Mouse (Mus musculus) MEL (cell line): ENCODE results near the gene Gm10521. TPM values are rescaled to one million over a fixed set of nuclear protein-coding genes. Genes with fewer than 3 reads are reported as not detected.

Experiments used
- DNase-seq: peaks from one replicate; pipeline ENCODE4 v3.0.0; 2011; ENCODE audit warnings: low read depth, low spot score
- H3K27ac ChIP-seq: 2 replicates; pipeline ENCODE4 v1.5.1; 2012; ENCODE audit warnings: low read depth, mild to moderate bottlenecking, control low read depth, low read length, moderate library complexity; ENCODE audit not compliant: control insufficient read depth
- H3K27me3 ChIP-seq, 2 experiments: fragments of 150-350 bp in 1 of 2; sonication (generic) in 1 of 2; 2 replicates each; pipeline ENCODE4 v1.6.1; 2012; ENCODE audit warnings: low read length in 2 of 2, mild to moderate bottlenecking in 2 of 2, improper control_type of control experiment in 1 of 2, moderate library complexity in 1 of 2; ENCODE audit not compliant: insufficient read depth in 2 of 2, control insufficient read depth in 1 of 2
- H3K36me3 ChIP-seq, 2 experiments: 2 replicates each; pipeline ENCODE4 v1.6.1; 2012 to 2014; ENCODE audit warnings: low read length in 2 of 2, improper control_type of control experiment in 1 of 2, inconsistent platforms in 1 of 2, mild to moderate bottlenecking in 1 of 2; ENCODE audit not compliant: insufficient read depth in 2 of 2, control insufficient read depth in 1 of 2
- H3K4me1 ChIP-seq, 2 experiments: fragments of 150-350 bp in 1 of 2; sonication (generic) in 1 of 2; 2 replicates each; pipeline ENCODE4 v1.6.1; 2012; ENCODE audit warnings: low read length in 2 of 2, improper control_type of control experiment in 1 of 2, mild to moderate bottlenecking in 1 of 2; ENCODE audit not compliant: insufficient read depth in 2 of 2, control insufficient read depth in 1 of 2
- H3K4me3 ChIP-seq, 2 experiments: fragments of 150-350 bp in 1 of 2; sonication (generic) in 1 of 2; 2 replicates each; pipeline ENCODE4 v1.5.1; 2012; ENCODE audit warnings: low read depth in 2 of 2, low read length in 2 of 2, mild to moderate bottlenecking in 2 of 2, moderate library complexity in 2 of 2, control low read depth in 1 of 2, improper control_type of control experiment in 1 of 2; ENCODE audit not compliant: control insufficient read depth in 1 of 2, insufficient read depth in 1 of 2
- H3K79me2 ChIP-seq: 2 replicates; pipeline ENCODE4 v1.6.1; 2012; ENCODE audit warnings: mild to moderate bottlenecking, low read length, moderate library complexity; ENCODE audit not compliant: control insufficient read depth, poor library complexity, insufficient read depth
- H3K9ac ChIP-seq: 2 replicates; pipeline ENCODE4 v1.6.1; 2012; ENCODE audit warnings: low read depth, mild to moderate bottlenecking, control low read depth, low read length, moderate library complexity; ENCODE audit not compliant: control insufficient read depth, poor library complexity, severe bottlenecking
- H3K9me3 ChIP-seq: fragments of 150-350 bp; sonication (generic); replicated peaks from 2 replicates; pipeline ENCODE4 v1.6.1; 2012; ENCODE audit warnings: mild to moderate bottlenecking, low read length, improper control_type of control experiment, moderate library complexity; ENCODE audit not compliant: insufficient read depth
- BHLHE40 ChIP-seq: IDR thresholded peaks from 2 replicates; pipeline ENCODE4 v1.6.1; 2012; ENCODE audit warnings: low read depth, mild to moderate bottlenecking, inconsistent platforms, low read length, improper control_type of control experiment, borderline replicate concordance
- EP300 ChIP-seq, 2 experiments: IDR thresholded peaks; 2 replicates each; pipeline ENCODE4 v1.6.1; 2011; ENCODE audit warnings: improper control_type of control experiment in 2 of 2, low read length in 2 of 2, low read depth in 1 of 2, mild to moderate bottlenecking in 1 of 2
- GABPA ChIP-seq: IDR thresholded peaks from 2 replicates; pipeline ENCODE4 v1.6.1; 2012; ENCODE audit warnings: low read depth, mild to moderate bottlenecking, inconsistent platforms, low read length, improper control_type of control experiment, moderate library complexity
- MYC ChIP-seq: IDR thresholded peaks from 2 replicates; pipeline ENCODE4 v1.6.1; 2011; ENCODE audit warnings: low read depth, mild to moderate bottlenecking, low read length, improper control_type of control experiment, moderate library complexity
- RAD21 ChIP-seq: IDR thresholded peaks from 2 replicates; pipeline ENCODE4 v1.6.1; 2011; ENCODE audit warnings: mild to moderate bottlenecking, low read depth, low read length, improper control_type of control experiment
- SIN3A ChIP-seq: IDR thresholded peaks from 2 replicates; pipeline ENCODE4 v1.6.1; 2012; ENCODE audit warnings: low read length, improper control_type of control experiment, inconsistent platforms
- ZC3H11A ChIP-seq: IDR thresholded peaks from 2 replicates; pipeline ENCODE4 v1.6.1; 2012; ENCODE audit warnings: low read depth, mild to moderate bottlenecking, inconsistent platforms, low read length, improper control_type of control experiment
- ZKSCAN1 ChIP-seq: IDR thresholded peaks from 2 replicates; pipeline ENCODE4 v1.6.1; 2012; ENCODE audit warnings: low read depth, mild to moderate bottlenecking, inconsistent platforms, low read length, improper control_type of control experiment, moderate library complexity
- ZMIZ1 ChIP-seq: IDR thresholded peaks from 2 replicates; pipeline ENCODE4 v1.6.1; 2012; ENCODE audit warnings: low read depth, mild to moderate bottlenecking, inconsistent platforms, low read length, improper control_type of control experiment, moderate library complexity
- polyA plus RNA-seq, 2 experiments: library from polyadenylated mRNA; stranded (reverse) in 1 of 2; unstranded in 1 of 2; fragments of >175 nt in 1 of 2; fragments of >200 nt in 1 of 2; gene quantifications; 2 replicates each; pipeline versions ENCODE4 v1.2.1 to v1.2.4; 2012; ENCODE audit warnings: low replicate concordance in 2 of 2, low read depth in 1 of 2; ENCODE audit not compliant: insufficient read length in 2 of 2, insufficient read depth in 1 of 2, missing spikeins in 1 of 2
- total RNA-seq: library from RNA; depleted of rRNA; stranded (reverse); fragments of 300-350 nt; gene quantifications from 2 replicates; pipeline ENCODE4 v1.2.3, GENCODE M21; 2012

Gm10521 gene
- total and polyA plus RNA-seq, 3 experiments: 0.04 to 0.39 TPM; not detected in 1

- Histone ChIP-seq H3K27me3 (no peaks in the 10 kb centered on the region; a peak in 1 of 4 replicates), H3K79me2 (no peaks in the 10 kb centered on the region), H3K9ac (no peak overlapping the region), H3K4me3 (no peak overlapping the region), H3K4me1 (peaks cover 4 to 14% of the 10 kb centered on the region in 2 experiments; a peak in 3 of 4 replicates), H3K36me3 (peaks cover 0 to 8% of the 10 kb centered on the region in 2 experiments; a peak in 2 of 4 replicates), H3K27ac (no peak overlapping the region), H3K9me3 (no peaks in the 10 kb centered on the region)
- no peak for DNase-seq
- no peak for TF ChIP-seq EP300 (IDR thresholded peaks at IDR 0.05; ENCODE audit: low read depth in 1 of 2, low read length in 2 of 2)
- no peak for TF ChIP-seq ZMIZ1
- TF ChIP-seq SIN3A: no peak
- no peak for TF ChIP-seq RAD21
- TF ChIP-seq BHLHE40: no peak
- TF ChIP-seq MYC: no peak
- TF ChIP-seq ZKSCAN1: no peak
These were observed 20.4 kb downstream of the Gm10521 start for GRCm38 (mm10) chr1:171915638-171916458.

GRCm38 (mm10) chr1:171917305-171918039 lies 22.0 kb downstream of the Gm10521 start, which contains the start of gene Slamf6:
Slamf6 (plus strand) TSS chr1:171917515.
- Histone ChIP-seq H3K27ac (peak within 1 kb of the TSS; percentile 11; the same call in 1 of the 2 replicates), H3K27me3 (no peaks in the 10 kb centered on the region), H3K36me3 (peaks cover 0 to 18% of the 10 kb centered on the region in 2 experiments; a peak in 2 of 4 replicates)
- DNase-seq: peak; percentile 68
- peak in 1 of 2 experiments; percentile 10; a peak in 1 of 4 replicates for TF ChIP-seq EP300 (IDR thresholded peaks at IDR 0.05; ENCODE audit: low read depth in 1 of 2, low read length in 2 of 2)
- TF ChIP-seq GABPA: no peak
- TF ChIP-seq, all 39 proteins: peak for 1
- H3K79me2 ChIP-seq: no peaks in the 10 kb centered on the region
- H3K9me3 ChIP-seq: no peaks in the 10 kb centered on the region
- peak within 1 kb of the TSS; percentile 32 to 34 for H3K4me3 ChIP-seq
- peaks cover 13 to 20% of the 10 kb centered on the region in 2 experiments for H3K4me1 ChIP-seq
- peak within 1 kb of the TSS; percentile 21 for H3K9ac ChIP-seq

- Histone ChIP-seq H3K4me1 (peaks cover 13 to 20% of the 10 kb centered on the region in 2 experiments), H3K9ac (peak overlapping the region; percentile 21), H3K9me3 (no peaks in the 10 kb centered on the region), H3K27me3 (no peaks in the 10 kb centered on the region), H3K36me3 (peaks cover 0 to 20% of the 10 kb centered on the region in 2 experiments; a peak in 2 of 4 replicates), H3K27ac (peak overlapping the region; percentile 11; the same call in 1 of the 2 replicates), H3K4me3 (peak overlapping the region; percentile 32 to 34)
- TF ChIP-seq EP300 (IDR thresholded peaks at IDR 0.05; ENCODE audit: low read depth in 1 of 2, low read length in 2 of 2) (peak in 1 of 2 experiments; percentile 18; a peak in 2 of 4 replicates), ZC3H11A (no peak)
- TF ChIP-seq, all 39 proteins: peak for 1
- H3K79me2 ChIP-seq: no peaks in the 10 kb centered on the region
- DNase-seq: peak; percentile 17
These were observed 22.9 kb downstream of the Gm10521 start for GRCm38 (mm10) chr1:171918136-171918920.
